Mouse (Mus musculus): ENCODE results near the gene Mc3r. TPM values are rescaled to one million over a fixed set of nuclear protein-coding genes. Genes with fewer than 3 reads are reported as not detected.
A peak's percentile ranks its signal among the peaks of the same experiment; 100 is the strongest.

Gene Mc3r
- polyA plus RNA-seq, 1 experiment from 2014 or later: not detected

- no peaks in the 10 kb centered on the region for H3K27me3 ChIP-seq (replicated peaks)
- ATAC-seq (ENCODE audit: insufficient number of reproducible peaks, low FRiP score): no peak
- 77% methylated on average over 3 of the region's 3 CpGs for WGBS
- H3K9ac ChIP-seq: no peak overlapping the region
- H3K4me3 ChIP-seq: no peak overlapping the region
- H3K4me2 ChIP-seq: no peak overlapping the region
- no peaks in the 10 kb centered on the region for H3K9me3 ChIP-seq (replicated peaks)
- H3K4me1 ChIP-seq (replicated peaks): peaks cover 30% of the 10 kb centered on the region
- no peaks in the 10 kb centered on the region for H3K36me3 ChIP-seq
- no peak overlapping the region for H3K27ac ChIP-seq (ENCODE audit: poor library complexity, severe bottlenecking)
Observed at GRCm38 (mm10) chr2:172278979-172279378, 30.7 kb downstream of the Mc3r start.

DNA sequence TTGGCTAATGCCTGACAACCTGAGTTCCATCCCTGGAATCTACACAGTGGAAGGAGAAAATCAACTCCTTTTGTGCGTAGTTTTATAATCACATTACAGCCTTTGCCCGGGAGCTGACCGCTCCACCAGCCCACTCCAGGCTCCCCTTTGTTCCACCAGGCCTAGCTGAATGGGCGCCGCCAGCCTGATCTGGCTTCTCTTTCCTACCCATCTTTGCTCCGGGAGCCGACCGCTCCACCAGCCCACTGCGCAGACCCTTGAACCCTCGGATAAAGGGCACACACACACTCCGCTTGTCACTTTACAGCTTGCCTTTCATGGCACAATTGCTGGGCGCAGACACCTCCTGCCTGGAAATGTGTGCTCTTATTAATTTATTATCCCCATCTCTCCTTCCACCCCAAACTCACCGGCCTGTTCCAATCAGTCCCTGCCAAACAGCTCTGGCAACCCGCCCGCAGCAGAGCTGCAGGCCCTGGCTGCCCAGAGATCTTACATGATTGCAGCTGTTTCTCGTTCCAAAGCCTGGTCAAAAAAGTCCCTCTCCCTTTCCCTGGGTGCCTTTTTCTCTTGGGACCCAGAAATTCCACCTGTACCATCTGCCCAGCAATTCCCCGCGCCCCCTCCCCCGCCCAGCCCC is 33.9 kb downstream of the Mc3r start:
- Histone ChIP-seq H3K4me3 (no peak overlapping the region), H3K9ac (no peak overlapping the region)

GRCm38 (mm10) chr2:172287715-172288114 is 39.4 kb downstream of the Mc3r start:
- ATAC-seq (ENCODE audit: insufficient number of reproducible peaks, low FRiP score): no peak
- no peak overlapping the region for H3K9ac ChIP-seq
- H3K36me3 ChIP-seq: no peaks in the 10 kb centered on the region
- H3K4me1 ChIP-seq (replicated peaks): 0 out of 2 replicates have a peak, but pooled peaks cover 6% of the 10 kb centered on the region
- no peaks in the 10 kb centered on the region for H3K27me3 ChIP-seq (replicated peaks)
- WGBS: 87% methylated on average over 1 of the region's 1 CpGs
- H3K9me3 ChIP-seq (replicated peaks): 0 out of 2 replicates have a peak, but pooled peaks cover 2% of the 10 kb centered on the region
- H3K4me3 ChIP-seq: no peak overlapping the region
- H3K4me2 ChIP-seq: no peak overlapping the region
- H3K27ac ChIP-seq (ENCODE audit: poor library complexity, severe bottlenecking): no peak overlapping the region

More for the DNA sequence above, 33.9 kb downstream of the Mc3r start:
- Histone ChIP-seq H3K4me2 (no peak overlapping the region), H3K4me1 (replicated peaks) (0 out of 2 replicates have a peak, but pooled peaks cover 8% of the 10 kb centered on the region), H3K36me3 (no peaks in the 10 kb centered on the region), H3K27ac (ENCODE audit: poor library complexity, severe bottlenecking) (no peak overlapping the region), H3K9me3 (replicated peaks) (0 out of 2 replicates have a peak, but pooled peaks cover 2% of the 10 kb centered on the region), H3K27me3 (replicated peaks) (no peaks in the 10 kb centered on the region)
- 84% methylated on average over 19 of the region's 19 CpGs for WGBS
- ATAC-seq (ENCODE audit: insufficient number of reproducible peaks, low FRiP score): no peak

DNA sequence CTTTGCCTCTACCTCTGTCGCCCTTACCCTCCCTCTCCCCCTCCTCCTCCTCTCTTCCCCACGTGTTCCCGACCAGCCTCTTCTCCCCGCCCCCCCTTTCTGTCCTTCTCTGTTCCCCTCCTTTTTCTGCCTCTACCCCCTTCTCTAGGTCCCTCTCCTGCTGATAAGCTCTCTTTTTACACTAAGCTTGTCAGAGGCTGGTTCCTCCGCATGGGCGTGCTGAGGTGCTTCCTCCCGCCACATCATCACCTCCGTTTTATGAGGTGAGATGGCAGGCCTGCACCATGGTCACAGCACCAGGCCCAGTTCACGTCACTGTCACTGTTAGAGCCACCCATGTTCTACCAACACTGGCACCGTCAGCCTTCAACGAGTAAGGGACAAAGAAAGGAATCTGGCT is 40.7 kb downstream of the Mc3r start:
- H3K27ac ChIP-seq (ENCODE audit: poor library complexity, severe bottlenecking): peak overlapping the region; percentile 26; the same call in 1 of the 2 replicates
- 19% methylated on average over 10 of the region's 11 CpGs for WGBS
- 0 out of 2 replicates have a peak, but pooled peaks cover 6% of the 10 kb centered on the region for H3K4me1 ChIP-seq (replicated peaks)
- ATAC-seq (ENCODE audit: insufficient number of reproducible peaks, low FRiP score): peak; percentile 48; the same call in 1 of the 2 replicates
- H3K4me2 ChIP-seq: peak overlapping the region; percentile 23; the same call in 1 of the 2 replicates
- H3K9ac ChIP-seq: no peak overlapping the region
- H3K9me3 ChIP-seq (replicated peaks): 0 out of 2 replicates have a peak, but pooled peaks cover 2% of the 10 kb centered on the region
- no peaks in the 10 kb centered on the region for H3K27me3 ChIP-seq (replicated peaks)
- H3K4me3 ChIP-seq: no peak overlapping the region
- H3K36me3 ChIP-seq: no peaks in the 10 kb centered on the region

DNA sequence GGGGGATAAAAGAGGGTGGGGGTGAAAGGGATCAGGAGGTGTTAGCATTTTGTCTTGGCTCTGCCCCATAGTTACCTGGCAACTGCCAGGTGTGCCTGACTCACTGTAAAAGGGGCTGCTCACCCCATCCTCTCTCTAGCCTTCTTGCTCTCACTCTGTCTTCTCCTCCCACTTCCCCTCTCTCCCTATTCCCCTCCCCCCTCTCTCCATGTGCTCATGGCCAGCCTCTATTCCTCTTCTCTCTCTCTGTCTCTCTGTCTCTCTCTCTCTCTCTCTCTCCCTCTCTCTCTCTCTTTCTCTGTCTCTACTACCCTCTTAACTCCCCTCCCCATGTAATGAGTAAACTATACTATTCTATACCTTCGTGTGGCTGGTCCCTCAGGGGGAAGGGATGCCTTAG is 41.3 kb downstream of the Mc3r start:
- 0 out of 2 replicates have a peak, but pooled peaks cover 6% of the 10 kb centered on the region for H3K4me1 ChIP-seq (replicated peaks)
- H3K9me3 ChIP-seq (replicated peaks): 0 out of 2 replicates have a peak, but pooled peaks cover 2% of the 10 kb centered on the region
- H3K36me3 ChIP-seq: no peaks in the 10 kb centered on the region
- H3K9ac ChIP-seq: no peak overlapping the region
- no peaks in the 10 kb centered on the region for H3K27me3 ChIP-seq (replicated peaks)
- no peak overlapping the region for H3K4me3 ChIP-seq
- 0 out of 2 replicates have a peak, but pooled peaks have one; percentile 46 for ATAC-seq (ENCODE audit: insufficient number of reproducible peaks, low FRiP score)
- WGBS: 29% methylated on average over 1 of the region's 1 CpGs
- H3K27ac ChIP-seq (ENCODE audit: poor library complexity, severe bottlenecking): no peak overlapping the region
- H3K4me2 ChIP-seq: no peak overlapping the region

DNA sequence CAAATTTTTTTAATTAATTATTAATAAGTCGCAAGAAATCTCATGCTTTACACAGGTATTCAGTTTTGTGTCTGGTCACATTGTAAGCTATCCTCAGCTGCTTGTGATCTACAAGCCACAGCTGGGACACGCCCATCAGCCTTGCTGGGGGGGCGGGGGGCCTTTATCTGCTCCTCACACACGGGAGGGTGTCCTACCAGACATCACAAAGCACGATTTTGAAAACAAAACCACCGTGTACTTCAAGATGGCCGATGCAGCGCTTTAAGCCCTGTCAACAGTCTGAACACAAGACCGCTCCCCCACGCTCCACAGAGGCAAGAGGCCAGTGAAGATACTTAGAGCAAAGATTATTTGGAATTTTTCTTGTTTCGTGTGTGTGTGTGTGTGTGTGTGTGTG is 42.2 kb downstream of the Mc3r start:
- H3K27ac ChIP-seq (ENCODE audit: poor library complexity, severe bottlenecking): peak overlapping the region; percentile 22
- no peak overlapping the region for H3K4me3 ChIP-seq
- H3K36me3 ChIP-seq: no peaks in the 10 kb centered on the region
- H3K27me3 ChIP-seq (replicated peaks): no peaks in the 10 kb centered on the region
- H3K9ac ChIP-seq: no peak overlapping the region
- H3K4me2 ChIP-seq: no peak overlapping the region
- 0 out of 2 replicates have a peak, but pooled peaks cover 6% of the 10 kb centered on the region for H3K4me1 ChIP-seq (replicated peaks)
- WGBS: 69% methylated on average over 11 of the region's 11 CpGs
- ATAC-seq (ENCODE audit: insufficient number of reproducible peaks, low FRiP score): peak; percentile 90
- no peaks in the 10 kb centered on the region for H3K9me3 ChIP-seq (replicated peaks)

DNA sequence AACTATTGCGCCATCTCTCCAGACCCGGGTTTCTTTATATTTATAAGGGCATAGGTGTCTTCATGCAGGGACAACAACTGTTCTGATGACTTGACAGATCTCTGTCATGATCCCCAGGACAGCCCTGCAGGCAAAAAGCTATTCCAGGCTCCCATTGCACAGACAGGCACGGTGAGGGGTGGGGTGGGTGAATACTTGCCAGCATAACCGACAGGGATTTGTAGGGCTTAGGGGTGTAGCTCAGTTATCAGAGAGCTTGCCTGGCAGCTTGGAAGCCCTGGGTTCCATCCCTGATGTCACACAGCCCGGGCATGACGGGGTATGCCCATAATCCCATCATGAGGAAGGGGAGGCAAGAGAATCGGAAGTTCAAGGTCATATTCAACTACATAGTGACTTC is 42.7 kb downstream of the Mc3r start:
- H3K27ac ChIP-seq (ENCODE audit: poor library complexity, severe bottlenecking): peak overlapping the region; percentile 22
- H3K9me3 ChIP-seq (replicated peaks): no peaks in the 10 kb centered on the region
- no peaks in the 10 kb centered on the region for H3K27me3 ChIP-seq (replicated peaks)
- peak; percentile 80 for ATAC-seq (ENCODE audit: insufficient number of reproducible peaks, low FRiP score)
- H3K4me1 ChIP-seq (replicated peaks): 0 out of 2 replicates have a peak, but pooled peaks cover 6% of the 10 kb centered on the region
- no peak overlapping the region for H3K9ac ChIP-seq
- no peak overlapping the region for H3K4me3 ChIP-seq
- H3K36me3 ChIP-seq: no peaks in the 10 kb centered on the region
- 72% methylated on average over 7 of the region's 7 CpGs for WGBS
- H3K4me2 ChIP-seq: no peak overlapping the region

DNA sequence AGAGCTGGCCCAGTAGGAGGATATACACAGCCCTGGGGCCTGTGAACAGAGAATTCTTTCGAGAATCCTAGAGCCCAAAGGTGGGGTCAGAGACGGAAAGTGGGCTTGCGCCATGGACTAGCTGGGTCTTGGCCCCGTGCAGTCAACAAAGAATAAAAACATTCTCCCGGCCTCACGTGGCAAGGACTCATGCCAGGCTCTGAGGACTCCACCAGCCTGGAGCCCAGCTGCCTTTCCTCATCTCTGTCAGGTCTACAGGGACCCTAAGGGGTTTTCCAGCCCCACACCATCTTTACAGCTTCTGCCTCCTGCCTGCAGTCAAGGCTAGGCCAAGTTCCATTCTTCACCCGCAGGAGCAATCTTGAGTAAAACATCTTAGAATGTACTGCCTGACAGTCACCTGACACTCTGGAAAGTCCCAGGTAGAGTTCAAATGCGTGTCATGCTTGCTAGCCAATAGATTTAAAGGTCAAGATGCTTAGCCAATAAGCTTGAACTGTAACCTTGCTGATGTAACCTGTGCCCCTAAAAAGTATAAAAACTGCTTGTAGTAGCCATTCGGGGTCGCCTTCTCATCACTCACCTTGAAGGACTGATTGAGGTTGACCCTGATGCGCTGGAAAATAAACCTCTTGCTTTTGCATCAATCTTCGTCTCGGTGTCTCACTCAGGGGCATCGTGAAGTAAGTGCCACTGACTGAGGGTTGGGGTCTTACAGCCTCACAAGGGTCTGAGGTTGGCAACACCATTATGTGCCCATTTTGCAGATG is 43.6 kb downstream of the Mc3r start:
- 86% methylated on average over 14 of the region's 14 CpGs for WGBS
- Histone ChIP-seq H3K4me3 (no peak overlapping the region), H3K9me3 (replicated peaks) (no peaks in the 10 kb centered on the region), H3K27ac (ENCODE audit: poor library complexity, severe bottlenecking) (no peak overlapping the region), H3K4me2 (no peak overlapping the region), H3K9ac (no peak overlapping the region), H3K36me3 (no peaks in the 10 kb centered on the region), H3K27me3 (replicated peaks) (no peaks in the 10 kb centered on the region), H3K4me1 (replicated peaks) (0 out of 2 replicates have a peak, but pooled peaks cover 6% of the 10 kb centered on the region)
- no peak for ATAC-seq (ENCODE audit: insufficient number of reproducible peaks, low FRiP score)

DNA sequence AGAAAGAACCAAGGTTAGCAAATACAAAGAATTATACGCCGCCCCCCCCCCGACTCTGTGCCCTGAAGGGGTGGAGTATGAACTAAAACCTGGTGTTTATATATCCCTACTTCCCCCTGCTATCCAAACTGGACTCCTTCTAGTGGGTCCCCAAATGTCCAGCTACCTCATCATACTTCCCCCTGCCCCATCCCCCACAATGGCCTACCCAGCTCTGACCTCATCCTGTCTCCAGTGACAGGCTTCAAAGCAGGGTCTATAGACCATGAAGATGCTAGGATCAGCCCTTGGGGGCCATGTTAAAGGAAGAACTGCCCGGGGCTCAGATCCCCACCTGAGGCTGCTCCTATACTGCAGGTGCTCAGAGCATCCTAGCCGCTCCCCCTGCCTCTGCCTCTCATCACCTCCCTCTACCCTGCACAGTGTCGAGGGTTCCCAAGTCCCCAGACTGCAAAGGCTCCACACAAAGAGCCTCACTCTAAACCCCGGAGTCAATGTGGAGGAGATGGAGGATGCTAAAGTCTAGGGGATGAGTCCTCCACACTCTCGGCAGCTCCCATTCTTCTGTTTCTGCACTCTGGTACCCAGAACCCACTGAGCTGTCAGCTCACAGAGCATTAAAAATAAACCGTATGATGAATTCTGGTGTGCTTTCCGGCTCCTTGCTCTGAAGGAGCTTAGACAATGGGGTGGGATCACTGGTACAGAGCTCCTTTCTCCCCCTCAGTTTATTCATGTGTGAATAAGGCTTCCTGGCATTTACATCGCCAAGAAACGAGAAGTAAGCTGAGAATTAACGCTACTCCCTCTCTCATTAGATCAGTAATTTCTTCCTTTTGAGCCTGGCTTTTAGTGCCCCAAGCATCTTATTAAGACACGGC is 44.5 kb downstream of the Mc3r start:
- H3K27ac ChIP-seq (ENCODE audit: poor library complexity, severe bottlenecking): no peak overlapping the region
- ATAC-seq (ENCODE audit: insufficient number of reproducible peaks, low FRiP score): no peak
- H3K9ac ChIP-seq: no peak overlapping the region
- H3K4me2 ChIP-seq: no peak overlapping the region
- H3K9me3 ChIP-seq (replicated peaks): no peaks in the 10 kb centered on the region
- 0 out of 2 replicates have a peak, but pooled peaks cover 6% of the 10 kb centered on the region for H3K4me1 ChIP-seq (replicated peaks)
- 76% methylated on average over 14 of the region's 14 CpGs for WGBS
- no peaks in the 10 kb centered on the region for H3K36me3 ChIP-seq
- no peak overlapping the region for H3K4me3 ChIP-seq
- no peaks in the 10 kb centered on the region for H3K27me3 ChIP-seq (replicated peaks)

- Histone ChIP-seq H3K9ac (no peak overlapping the region), H3K4me2 (no peak overlapping the region), H3K9me3 (replicated peaks) (no peaks in the 10 kb centered on the region), H3K27ac (ENCODE audit: poor library complexity, severe bottlenecking) (no peak overlapping the region), H3K4me3 (no peak overlapping the region), H3K27me3 (replicated peaks) (no peaks in the 10 kb centered on the region), H3K4me1 (replicated peaks) (0 out of 2 replicates have a peak, but pooled peaks cover 2% of the 10 kb centered on the region), H3K36me3 (no peaks in the 10 kb centered on the region)
- peak; percentile 84 for ATAC-seq (ENCODE audit: insufficient number of reproducible peaks, low FRiP score)
- 23% methylated on average over 1 of the region's 1 CpGs for WGBS
Observed at GRCm38 (mm10) chr2:172298083-172298482, 49.8 kb downstream of the Mc3r start.
